Mouse (Mus musculus): ENCODE data around the gene Fam189a2.

Fam189a2 gene

GRCm38 (mm10) chr19:24025876-24026275 is 4.9 kb downstream of the Fam189a2 start:
- DNase-seq (ENCODE audit: low read depth, low spot score): no peak

GRCm38 (mm10) chr19:24024667-24025066 is 6.2 kb downstream of the Fam189a2 start:
- no peak for DNase-seq (ENCODE audit: low read depth, low spot score)

GRCm38 (mm10) chr19:24024131-24024530 is 6.7 kb downstream of the Fam189a2 start:
- no peak for DNase-seq (ENCODE audit: low read depth, low spot score)

GRCm38 (mm10) chr19:24023351-24023750 is 7.5 kb downstream of the Fam189a2 start:
- DNase-seq (ENCODE audit: low read depth, low spot score): no peak

- DNase-seq (ENCODE audit: low read depth, low spot score): no peak
Observed at GRCm38 (mm10) chr19:24022771-24023170, 8.0 kb downstream of the Fam189a2 start.

- DNase-seq (ENCODE audit: low read depth, low spot score): no peak
Observed at GRCm38 (mm10) chr19:24022301-24022700, 8.5 kb downstream of the Fam189a2 start.

GRCm38 (mm10) chr19:24020736-24021135 is 10.1 kb downstream of the Fam189a2 start:
- no peak for DNase-seq (ENCODE audit: low read depth, low spot score)

- no peak for DNase-seq (ENCODE audit: low read depth, low spot score)
Observed at GRCm38 (mm10) chr19:24019609-24020008, 11.2 kb downstream of the Fam189a2 start.

- no peak for DNase-seq (ENCODE audit: low read depth, low spot score)
Observed at GRCm38 (mm10) chr19:24018396-24018795, 12.4 kb downstream of the Fam189a2 start.

GRCm38 (mm10) chr19:24017892-24018291 is 12.9 kb downstream of the Fam189a2 start:
- DNase-seq (ENCODE audit: low read depth, low spot score): no peak

- no peak for DNase-seq (ENCODE audit: low read depth, low spot score)
Observed at GRCm38 (mm10) chr19:24017427-24017826, 13.4 kb downstream of the Fam189a2 start.

GRCm38 (mm10) chr19:24016706-24017386 is 14.0 kb downstream of the Fam189a2 start:
- no peak for DNase-seq (ENCODE audit: low read depth, low spot score)

- no peak for DNase-seq (ENCODE audit: low read depth, low spot score)
Observed at GRCm38 (mm10) chr19:24013241-24013640, 17.6 kb downstream of the Fam189a2 start.

- no peak for DNase-seq (ENCODE audit: low read depth, low spot score)
Observed at GRCm38 (mm10) chr19:24012479-24012878, 18.3 kb downstream of the Fam189a2 start.

- no peak for DNase-seq (ENCODE audit: low read depth, low spot score)
Observed at GRCm38 (mm10) chr19:24007638-24008360, 23.0 kb downstream of the Fam189a2 start.

- no peak for DNase-seq (ENCODE audit: low read depth, low spot score)
Observed at GRCm38 (mm10) chr19:24007002-24007637, 23.7 kb downstream of the Fam189a2 start.

- DNase-seq (ENCODE audit: low read depth, low spot score): no peak
Observed at GRCm38 (mm10) chr19:23995766-23996399, 34.9 kb downstream of the Fam189a2 start.

GRCm38 (mm10) chr19:23988166-23988565 is 42.7 kb downstream of the Fam189a2 start:
- DNase-seq (ENCODE audit: low read depth, low spot score): no peak

- DNase-seq (ENCODE audit: low read depth, low spot score): no peak
Observed at GRCm38 (mm10) chr19:23987291-23987690, 43.5 kb downstream of the Fam189a2 start.

- DNase-seq (ENCODE audit: low read depth, low spot score): no peak
Observed at GRCm38 (mm10) chr19:23984186-23984585, 46.6 kb downstream of the Fam189a2 start.

- DNase-seq (ENCODE audit: low read depth, low spot score): no peak
Observed at GRCm38 (mm10) chr19:23980598-23980997, 50.2 kb downstream of the Fam189a2 start.

- no peak for DNase-seq (ENCODE audit: low read depth, low spot score)
Observed at GRCm38 (mm10) chr19:23977901-23978443, 52.8 kb downstream of the Fam189a2 start.

All from CD4-positive, CD25-positive, alpha-beta regulatory T cell, adult 2 months (primary cell).